Mouse (Mus musculus): Measurements from ENCODE around the gene Arl6ip4. TPM values are rescaled to one million over a fixed set of nuclear protein-coding genes. Genes with fewer than 3 reads are reported as not detected.

The Arl6ip4 gene
- polyA plus RNA-seq, 1 experiment from 2014 or later = 81.3 TPM

DNA sequence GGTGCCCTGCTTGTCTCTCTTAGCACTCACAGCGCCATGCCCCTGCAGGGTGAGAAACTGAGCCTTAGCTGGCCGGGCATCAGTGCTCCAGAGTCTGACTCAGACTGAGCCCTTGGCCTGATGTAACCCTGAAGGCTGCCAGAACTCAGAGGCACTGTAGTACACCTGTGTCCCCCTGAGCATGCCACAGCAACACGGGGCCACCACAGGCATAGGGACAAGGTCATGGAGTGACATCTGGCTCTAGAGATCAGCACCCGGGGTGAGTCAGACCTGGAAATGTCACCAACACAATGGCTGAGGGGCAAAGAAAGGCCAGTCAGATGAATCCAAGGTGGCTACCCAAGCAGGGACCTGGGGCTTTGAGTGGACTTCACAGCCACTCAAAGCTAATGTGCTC, 29.0 kb upstream of the Arl6ip4 start:
- H3K9me3 ChIP-seq (replicated peaks; ENCODE audit: control insufficient read depth, low read length) = no peaks in the 10 kb centered on the region
- no peak for DNase-seq (ENCODE audit: low spot score)

GRCm38 (mm10) chr5:124089868-124090267, 26.0 kb upstream of the Arl6ip4 start:
- no peak for DNase-seq (ENCODE audit: low spot score)
- no peaks in the 10 kb centered on the region for H3K4me1 ChIP-seq (ENCODE audit: control insufficient read depth, insufficient read depth, low read length)
- no peaks in the 10 kb centered on the region for H3K9me3 ChIP-seq (replicated peaks; ENCODE audit: control insufficient read depth, low read length)
- no peak overlapping the region for H3K4me3 ChIP-seq (ENCODE audit: low read depth, low read length)
- H3K36me3 ChIP-seq (replicated peaks; ENCODE audit: control insufficient read depth, insufficient read depth, low read depth, low read length) = no peaks in the 10 kb centered on the region
- no peaks in the 10 kb centered on the region for H3K27me3 ChIP-seq (ENCODE audit: control insufficient read depth, insufficient read depth, low read length)
- no peak overlapping the region for H3K27ac ChIP-seq (replicated peaks; ENCODE audit: low read depth, low read length)
- peak; percentile 35; the same call in 1 of the 2 replicates for ATAC-seq (replicated peaks; ENCODE audit: insufficient number of reproducible peaks, low FRiP score, low TSS enrichment, low read depth)
- no peak overlapping the region for H3K4me2 ChIP-seq (ENCODE audit: low read depth, low read length)
- no peak overlapping the region for H3K9ac ChIP-seq (replicated peaks; ENCODE audit: low read length)
- 83% methylated on average over 23 of the region's 23 CpGs for WGBS

More for the DNA sequence above, 29.0 kb upstream of the Arl6ip4 start:
- Histone ChIP-seq H3K27me3 (ENCODE audit: control insufficient read depth, insufficient read depth, low read length) (no peaks in the 10 kb centered on the region), H3K27ac (replicated peaks; ENCODE audit: low read depth, low read length) (no peak overlapping the region), H3K4me3 (ENCODE audit: low read depth, low read length) (no peak overlapping the region), H3K4me1 (ENCODE audit: control insufficient read depth, insufficient read depth, low read length) (no peaks in the 10 kb centered on the region), H3K9ac (replicated peaks; ENCODE audit: low read length) (no peak overlapping the region), H3K4me2 (ENCODE audit: low read depth, low read length) (no peak overlapping the region), H3K36me3 (replicated peaks; ENCODE audit: control insufficient read depth, insufficient read depth, low read depth, low read length) (no peaks in the 10 kb centered on the region)
- ATAC-seq (replicated peaks; ENCODE audit: insufficient number of reproducible peaks, low FRiP score, low TSS enrichment, low read depth) = no peak
- 83% methylated on average over 4 of the region's 4 CpGs for WGBS

- DNase-seq (ENCODE audit: low spot score) (no peak), ATAC-seq (replicated peaks; ENCODE audit: insufficient number of reproducible peaks, low FRiP score, low TSS enrichment, low read depth) (no peak)
- no peak overlapping the region for H3K4me3 ChIP-seq (ENCODE audit: low read depth, low read length)
- no peaks in the 10 kb centered on the region for H3K27me3 ChIP-seq (ENCODE audit: control insufficient read depth, insufficient read depth, low read length)
- 67% methylated on average over 9 of the region's 9 CpGs for WGBS
- H3K4me2 ChIP-seq (ENCODE audit: low read depth, low read length) = no peak overlapping the region
- H3K27ac ChIP-seq (replicated peaks; ENCODE audit: low read depth, low read length) = no peak overlapping the region
- no peaks in the 10 kb centered on the region for H3K36me3 ChIP-seq (replicated peaks; ENCODE audit: control insufficient read depth, insufficient read depth, low read depth, low read length)
- no peaks in the 10 kb centered on the region for H3K9me3 ChIP-seq (replicated peaks; ENCODE audit: control insufficient read depth, low read length)
- no peak overlapping the region for H3K9ac ChIP-seq (replicated peaks; ENCODE audit: low read length)
- no peaks in the 10 kb centered on the region for H3K4me1 ChIP-seq (ENCODE audit: control insufficient read depth, insufficient read depth, low read length)
Measured at GRCm38 (mm10) chr5:124091951-124092406, 23.9 kb upstream of the Arl6ip4 start.

DNA sequence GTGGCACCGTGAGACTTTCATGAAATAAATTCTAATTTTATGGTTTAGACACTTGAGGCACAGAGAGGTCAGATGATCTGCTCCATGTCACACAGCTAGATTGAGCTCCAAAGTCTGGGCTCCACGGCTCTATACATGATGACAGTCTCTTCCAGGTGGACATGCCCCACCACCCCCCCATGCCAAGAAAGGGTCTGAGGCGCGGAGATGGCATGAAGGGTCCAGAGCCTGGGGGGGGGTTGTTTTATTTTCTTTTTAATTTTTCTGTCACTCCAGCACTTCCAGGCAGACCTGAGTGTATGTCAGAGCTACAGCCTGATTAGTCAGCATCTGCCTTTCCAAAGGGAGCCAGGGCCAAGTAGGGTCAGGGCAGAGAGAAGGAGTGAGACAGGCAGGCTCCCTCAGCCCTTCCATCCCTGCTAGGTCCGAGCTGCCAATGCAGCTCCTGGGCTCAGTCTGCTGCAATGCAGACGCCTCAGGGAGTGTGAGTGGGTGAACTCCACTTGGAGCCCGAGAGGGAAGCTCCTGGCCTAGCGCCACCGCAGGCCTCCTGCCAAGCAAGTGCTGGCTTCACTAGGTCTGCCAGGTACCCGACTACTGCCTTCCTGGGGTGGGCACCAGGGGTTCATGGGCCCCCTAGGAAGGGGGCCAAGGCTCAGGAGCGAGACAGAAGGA, 22.6 kb upstream of the Arl6ip4 start:
- H3K4me1 ChIP-seq (ENCODE audit: control insufficient read depth, insufficient read depth, low read length) = no peaks in the 10 kb centered on the region
- no peak overlapping the region for H3K4me2 ChIP-seq (ENCODE audit: low read depth, low read length)
- WGBS = 74% methylated on average over 11 of the region's 11 CpGs
- H3K9ac ChIP-seq (replicated peaks; ENCODE audit: low read length) = no peak overlapping the region
- no peaks in the 10 kb centered on the region for H3K27me3 ChIP-seq (ENCODE audit: control insufficient read depth, insufficient read depth, low read length)
- H3K9me3 ChIP-seq (replicated peaks; ENCODE audit: control insufficient read depth, low read length) = no peaks in the 10 kb centered on the region
- ATAC-seq (replicated peaks; ENCODE audit: insufficient number of reproducible peaks, low FRiP score, low TSS enrichment, low read depth) = no peak
- H3K4me3 ChIP-seq (ENCODE audit: low read depth, low read length) = no peak overlapping the region
- DNase-seq (ENCODE audit: low spot score) = no peak
- H3K27ac ChIP-seq (replicated peaks; ENCODE audit: low read depth, low read length) = no peak overlapping the region
- no peaks in the 10 kb centered on the region for H3K36me3 ChIP-seq (replicated peaks; ENCODE audit: control insufficient read depth, insufficient read depth, low read depth, low read length)

DNA sequence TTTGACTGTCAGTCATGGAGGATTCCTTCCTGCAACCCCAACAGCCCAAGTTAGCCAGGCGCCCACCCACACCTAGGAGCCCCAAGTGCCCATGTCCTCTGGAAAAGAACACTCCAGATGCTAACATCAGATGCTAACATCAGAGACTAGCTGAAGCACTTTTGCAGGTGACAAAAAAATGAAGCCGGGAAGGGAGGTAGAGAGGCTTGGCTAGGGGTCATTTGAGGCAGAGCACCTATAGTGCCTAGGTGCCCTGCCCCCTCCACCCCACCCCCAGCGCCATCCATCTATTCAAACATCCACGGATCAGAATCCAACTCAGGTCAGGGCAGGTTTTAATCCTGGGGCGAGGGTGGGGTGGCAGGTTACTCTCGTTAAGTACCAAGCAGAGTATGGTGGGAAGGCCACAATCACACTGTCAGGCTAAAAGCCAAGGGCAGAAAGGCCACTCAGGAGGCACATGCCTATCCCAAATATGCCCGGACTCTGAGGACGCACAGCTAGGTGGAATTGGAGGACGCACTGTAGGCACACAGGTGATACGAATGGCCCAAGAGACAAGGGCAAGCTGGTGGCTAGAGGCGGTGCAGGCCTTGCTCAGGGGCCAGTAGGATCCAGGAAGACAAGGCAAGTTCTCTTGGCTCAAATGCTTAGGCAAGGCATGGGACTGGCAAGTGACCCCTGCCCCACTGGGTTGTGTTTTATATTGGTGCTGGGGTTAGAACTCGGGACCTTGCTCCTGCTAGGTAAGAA, 21.9 kb upstream of the Arl6ip4 start:
- Histone ChIP-seq H3K9me3 (replicated peaks; ENCODE audit: control insufficient read depth, low read length) (no peaks in the 10 kb centered on the region; the same call in 1 of the 2 replicates), H3K4me3 (ENCODE audit: low read depth, low read length) (no peak overlapping the region), H3K9ac (replicated peaks; ENCODE audit: low read length) (no peak overlapping the region), H3K4me2 (ENCODE audit: low read depth, low read length) (no peak overlapping the region), H3K27ac (replicated peaks; ENCODE audit: low read depth, low read length) (no peak overlapping the region), H3K36me3 (replicated peaks; ENCODE audit: control insufficient read depth, insufficient read depth, low read depth, low read length) (no peaks in the 10 kb centered on the region), H3K4me1 (ENCODE audit: control insufficient read depth, insufficient read depth, low read length) (no peaks in the 10 kb centered on the region), H3K27me3 (ENCODE audit: control insufficient read depth, insufficient read depth, low read length) (no peaks in the 10 kb centered on the region)
- 85% methylated on average over 12 of the region's 12 CpGs for WGBS
- DNase-seq (ENCODE audit: low spot score) (no peak), ATAC-seq (replicated peaks; ENCODE audit: insufficient number of reproducible peaks, low FRiP score, low TSS enrichment, low read depth) (no peak)

DNA sequence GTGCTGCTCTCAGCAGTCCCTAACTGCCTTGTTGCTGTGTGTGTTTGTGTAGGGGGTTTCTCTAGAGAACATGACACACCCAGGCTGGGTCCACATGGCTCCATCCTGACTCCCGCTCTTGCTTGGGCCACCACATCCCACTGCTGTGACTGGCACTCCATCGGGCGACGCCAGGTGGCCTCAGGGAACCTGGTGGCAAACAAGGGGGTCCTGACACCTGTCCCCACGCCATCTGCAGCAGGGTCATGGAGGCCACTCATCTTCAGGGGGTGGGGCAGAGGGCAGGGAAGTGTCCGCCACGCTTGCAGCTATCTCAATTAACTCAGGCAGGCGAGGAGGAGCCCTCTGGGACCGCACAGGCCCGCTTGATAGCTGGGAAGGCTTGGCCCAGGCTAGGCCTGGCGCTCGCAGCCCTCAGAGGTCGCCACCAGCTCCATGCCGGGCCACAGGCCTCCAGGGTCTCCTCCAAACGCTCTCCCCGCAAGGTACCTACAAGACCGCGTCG, 20.8 kb upstream of the Arl6ip4 start:
- H3K27ac ChIP-seq (replicated peaks; ENCODE audit: low read depth, low read length) = no peak overlapping the region
- DNase-seq (ENCODE audit: low spot score) = no peak
- H3K36me3 ChIP-seq (replicated peaks; ENCODE audit: control insufficient read depth, insufficient read depth, low read depth, low read length) = no peaks in the 10 kb centered on the region
- no peaks in the 10 kb centered on the region for H3K4me1 ChIP-seq (ENCODE audit: control insufficient read depth, insufficient read depth, low read length)
- H3K9ac ChIP-seq (replicated peaks; ENCODE audit: low read length) = peak overlapping the region; percentile 41; the same call in 1 of the 2 replicates
- no peaks in the 10 kb centered on the region for H3K27me3 ChIP-seq (ENCODE audit: control insufficient read depth, insufficient read depth, low read length)
- no peaks in the 10 kb centered on the region; the same call in 1 of the 2 replicates for H3K9me3 ChIP-seq (replicated peaks; ENCODE audit: control insufficient read depth, low read length)
- H3K4me2 ChIP-seq (ENCODE audit: low read depth, low read length) = peak overlapping the region; percentile 76
- peak; percentile 58 for ATAC-seq (replicated peaks; ENCODE audit: insufficient number of reproducible peaks, low FRiP score, low TSS enrichment, low read depth)
- peak overlapping the region; percentile 39 for H3K4me3 ChIP-seq (ENCODE audit: low read depth, low read length)
- 8% methylated on average over 19 of the region's 19 CpGs for WGBS

DNA sequence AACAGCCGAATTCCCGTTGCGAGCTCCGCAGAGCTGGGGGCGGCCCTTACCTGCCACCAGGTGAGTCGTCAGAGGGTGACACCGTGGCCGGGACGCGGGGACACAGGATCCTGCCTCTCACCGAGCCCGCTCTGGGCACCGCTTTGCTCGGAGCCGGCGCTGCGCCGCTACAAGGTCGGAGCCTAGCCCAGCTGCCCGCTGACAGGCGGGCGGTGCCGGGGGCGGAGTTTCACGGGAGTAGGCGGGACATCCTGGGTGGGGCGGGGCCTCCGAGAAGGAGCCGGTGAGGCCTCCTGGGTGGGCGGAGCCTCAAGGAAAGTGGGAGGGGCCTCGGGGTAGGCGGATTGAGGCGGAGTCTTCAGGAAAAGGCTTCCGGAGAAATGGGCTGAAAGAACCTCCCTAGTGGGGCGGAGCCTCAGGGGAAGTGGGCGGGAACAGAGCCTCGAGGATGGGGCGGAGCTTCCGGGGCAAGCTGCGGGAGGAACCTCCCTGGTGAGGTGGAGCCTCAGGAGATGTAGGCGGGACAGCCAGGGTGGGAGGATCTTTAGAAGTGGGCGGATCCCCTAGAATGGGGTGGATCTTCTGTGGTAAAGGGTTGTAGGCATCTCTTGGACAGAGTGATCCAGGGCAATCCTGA, 20.2 kb upstream of the Arl6ip4 start, which contains the start of gene Abcb9:
Gene Abcb9 (minus strand): TSS at position 203 of the 637 bp plus-strand sequence.
- H3K9me3 ChIP-seq (replicated peaks; ENCODE audit: control insufficient read depth, low read length) = no peaks in the 10 kb centered on the region; the same call in 1 of the 2 replicates
- H3K4me1 ChIP-seq (ENCODE audit: control insufficient read depth, insufficient read depth, low read length) = no peaks in the 10 kb centered on the region
- H3K27ac ChIP-seq (replicated peaks; ENCODE audit: low read depth, low read length) = no peak within 1 kb of the TSS
- H3K36me3 ChIP-seq (replicated peaks; ENCODE audit: control insufficient read depth, insufficient read depth, low read depth, low read length) = no peaks in the 10 kb centered on the region
- WGBS = under 1% methylated on average over 40 of the region's 42 CpGs
- peak within 1 kb of the TSS; percentile 39 for H3K4me3 ChIP-seq (ENCODE audit: low read depth, low read length)
- DNase-seq (ENCODE audit: low spot score) (peak; percentile 84), ATAC-seq (replicated peaks; ENCODE audit: insufficient number of reproducible peaks, low FRiP score, low TSS enrichment, low read depth) (peak; percentile 53)
- no peaks in the 10 kb centered on the region for H3K27me3 ChIP-seq (ENCODE audit: control insufficient read depth, insufficient read depth, low read length)
- H3K4me2 ChIP-seq (ENCODE audit: low read depth, low read length) = peak within 1 kb of the TSS; percentile 76
- H3K9ac ChIP-seq (replicated peaks; ENCODE audit: low read length) = peak within 1 kb of the TSS; percentile 41; the same call in 1 of the 2 replicates

All from embryonic facial prominence, embryonic 11.5 days (tissue).